Mouse (Mus musculus): ENCODE data around the gene Olfr366. TPM values are rescaled to one million over a fixed set of nuclear protein-coding genes. Genes with fewer than 3 reads are reported as not detected.
"Not testable (repeated sequence)": the region's sequence is repeated elsewhere in the genome, so short reads cannot be mapped to it uniquely, and the experiment has no call there.

Gene Olfr366
- polyA plus RNA-seq (2017; shearing (Covaris generic)), result under 1 TPM in 2 of 3 experiments, not detected in 1; 0.06 to 0.07 TPM

- no peak for ATAC-seq
Measured at GRCm38 (mm10) chr2:37211274-37211673, at the start of gene Olfr366. TSS of gene Olfr366 (plus strand) at chr2:37211574.

DNA sequence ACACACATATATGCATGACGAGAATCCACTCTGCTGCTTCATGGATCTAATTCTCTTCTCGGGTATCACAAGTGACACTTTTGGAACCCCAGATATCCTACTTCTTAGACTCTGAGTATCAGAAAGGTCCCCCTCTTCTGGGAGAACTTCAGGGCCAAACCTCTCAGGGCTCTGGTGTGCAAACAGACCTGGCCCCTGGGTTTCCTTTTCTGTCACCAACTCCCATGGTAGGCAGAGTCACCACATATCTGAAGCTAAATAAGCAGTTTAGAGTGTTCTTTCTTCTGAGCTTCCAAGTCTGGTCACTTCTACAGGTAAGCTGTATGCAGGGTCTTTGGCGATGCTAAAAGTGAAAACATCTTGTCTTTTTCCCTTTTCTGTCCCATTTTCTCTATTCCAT, 23.5 kb upstream of the Olfr366 start, which contains the start of gene Olfr365:
Olfr365 (plus strand) TSS at position 301 of the 400 bp plus-strand sequence.
- ATAC-seq, result no peak

DNA sequence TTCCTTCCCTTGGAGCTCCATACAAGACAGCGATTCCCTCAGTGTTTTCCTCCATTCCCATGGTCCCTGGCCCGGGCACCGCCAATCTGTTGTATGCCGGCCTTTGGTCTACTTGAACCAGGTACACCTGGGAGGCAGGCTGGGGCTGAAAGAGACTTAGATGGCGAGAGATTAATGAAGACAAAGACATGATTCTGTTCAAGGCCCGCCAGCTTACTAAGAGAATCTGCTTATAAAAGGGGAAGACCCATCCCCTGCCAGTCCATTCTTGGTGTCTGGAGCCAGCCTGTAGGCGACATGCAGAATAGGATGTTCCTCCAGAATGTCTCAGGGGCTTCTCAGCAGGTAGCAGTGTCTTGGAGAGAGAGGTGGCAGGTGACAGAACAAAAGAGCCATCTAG, 50.4 kb downstream of the Olfr366 start:
- ATAC-seq, result not testable (repeated sequence)

Other genes starting within 250 kb of the Olfr366 start
- not detected for gene Olfr357, start 217.7 kb upstream of the Olfr366 start, polyA plus RNA-seq (2017; shearing (Covaris generic))
- not detected for gene Olfr358, start 202.2 kb upstream of the Olfr366 start, polyA plus RNA-seq (2017; shearing (Covaris generic))
- gene Olfr360, start 145.8 kb upstream of the Olfr366 start, polyA plus RNA-seq (2017; shearing (Covaris generic)), result not detected
- gene Olfr361, start 122.3 kb upstream of the Olfr366 start, polyA plus RNA-seq (2017; shearing (Covaris generic)), result not detected
- not detected for gene Olfr362, start 93.7 kb upstream of the Olfr366 start, polyA plus RNA-seq (2017; shearing (Covaris generic))
- not detected for gene Olfr364-ps1, start 72.3 kb upstream of the Olfr366 start, polyA plus RNA-seq (2017; shearing (Covaris generic))
- gene Olfr365, start 23.4 kb upstream of the Olfr366 start, polyA plus RNA-seq (2017; shearing (Covaris generic)), result not detected
- not detected for gene Olfr368, start 114.9 kb downstream of the Olfr366 start, polyA plus RNA-seq (2017; shearing (Covaris generic))
- gene Pdcl, start 147.8 kb downstream of the Olfr366 start, polyA plus RNA-seq (2017; shearing (Covaris generic)), result 10 to 100 TPM; 26.8 to 32.7 (median 28.2) TPM
- gene Rc3h2, start 211.3 kb downstream of the Olfr366 start, polyA plus RNA-seq (2017; shearing (Covaris generic)), result 10 to 100 TPM; 24.1 to 32.8 (median 28.2) TPM
- 1 to 10 TPM; 2.8 to 4.8 (median 4.5) TPM for gene Zbtb26, start 231.6 kb downstream of the Olfr366 start, polyA plus RNA-seq (2017; shearing (Covaris generic))
- gene Zbtb6, start 231.6 kb downstream of the Olfr366 start, polyA plus RNA-seq (2017; shearing (Covaris generic)), result 1 to 10 TPM; 4.0 to 6.6 (median 6.1) TPM
- gene Rabgap1, start 231.7 kb downstream of the Olfr366 start, polyA plus RNA-seq (2017; shearing (Covaris generic)), result 10 to 100 TPM; 28.6 to 55.3 (median 34.8) TPM

Data from inflammation-experienced regulatory T-cells, adult 6 months (primary cell).